27 mouse cellular contexts compared by ENCODE assay signal in the genomic region with DNA sequence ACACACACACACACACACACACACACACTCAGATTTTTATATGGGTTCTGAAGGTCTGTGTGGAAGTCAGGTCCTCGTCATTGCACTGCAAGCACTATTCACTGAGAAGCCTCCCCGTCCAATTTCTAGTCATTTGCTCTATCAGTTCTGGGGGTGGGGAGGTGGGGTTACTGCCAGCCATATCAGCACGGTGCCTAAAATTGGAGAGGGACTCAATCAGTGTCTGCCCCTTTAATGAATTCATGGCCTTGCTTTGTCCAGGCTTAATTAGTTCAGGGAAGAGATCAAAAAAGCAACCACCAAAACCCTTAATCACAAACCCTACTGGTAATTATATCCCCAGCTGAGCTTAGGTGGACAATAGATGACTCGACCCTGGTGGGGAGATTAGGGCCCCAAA. TPM values are rescaled to one million over a fixed set of nuclear protein-coding genes. Genes with fewer than 3 reads are reported as not detected.
A peak's percentile ranks its signal among the peaks of the same experiment; 100 is the strongest.
DNase-seq lines count a peak whose midpoint lies in the region; ATAC-seq lines count a peak whose summit lies in the region.
"Had no signal": no experiment of that assay in that cellular context is flagged by ENCODE, and none has a peak within 500 bp of the region (broad histone marks: within the 10 kb centered on the region; RNA-seq: fewer than 3 reads in every experiment).

No protein-coding gene starts in this region.

- no peak overlapping the region for H3K9ac ChIP-seq in forebrain, embryonic 11.5 days (ENCODE audit: low read length)
- H3K9ac ChIP-seq in forebrain, embryonic 14.5 days (ENCODE audit: low read length): no peak overlapping the region
- H3K9ac ChIP-seq in hindbrain, embryonic 11.5 days (ENCODE audit: low read depth, low read length): no peak overlapping the region
- no peak overlapping the region for H3K9ac ChIP-seq in hindbrain, embryonic 12.5 days
- H3K9ac ChIP-seq: forebrain, embryonic 12.5 days; forebrain, postnatal 0 days; heart, embryonic 12.5 days; heart, embryonic 15.5 days; hindbrain, embryonic 15.5 days had no signal

- peaks cover 8% of the 10 kb centered on the region; the same call in 1 of the 2 replicates for H3K4me1 ChIP-seq in forebrain, embryonic 11.5 days (replicated peaks; ENCODE audit: control insufficient read depth, insufficient read depth, low read length)
- H3K4me1 ChIP-seq in forebrain, embryonic 14.5 days (ENCODE audit: control insufficient read depth, insufficient read depth, low read length): peaks cover 5% of the 10 kb centered on the region; the same call in 1 of the 2 replicates
- no peaks in the 10 kb centered on the region for H3K4me1 ChIP-seq in hindbrain, embryonic 11.5 days (replicated peaks; ENCODE audit: control insufficient read depth, insufficient read depth, low read length)
- H3K4me1 ChIP-seq in hindbrain, embryonic 12.5 days: no peaks in the 10 kb centered on the region
- H3K4me1 ChIP-seq: heart, embryonic 12.5 days; heart, embryonic 15.5 days; hindbrain, embryonic 15.5 days had no signal

- H3K27ac ChIP-seq in forebrain, embryonic 11.5 days (ENCODE audit: low read depth, low read length): no peak overlapping the region
- no peak overlapping the region for H3K27ac ChIP-seq in forebrain, embryonic 14.5 days (ENCODE audit: low read depth, low read length)
- H3K27ac ChIP-seq in hindbrain, embryonic 11.5 days (ENCODE audit: low read depth, low read length): no peak overlapping the region
- H3K27ac ChIP-seq in hindbrain, embryonic 12.5 days: no peak overlapping the region; the same call in 1 of the 2 replicates
- H3K27ac ChIP-seq: forebrain, embryonic 12.5 days; gastrocnemius, adult 2 months; heart, embryonic 15.5 days; hindbrain, embryonic 15.5 days had no signal

- ATAC-seq in forebrain, embryonic 11.5 days (replicated peaks; ENCODE audit: low FRiP score): peak; percentile 55
- ATAC-seq in forebrain, embryonic 14.5 days: no peak
- ATAC-seq in hindbrain, embryonic 11.5 days (ENCODE audit: low FRiP score): 0 out of 2 replicates have a peak, but pooled peaks have one; percentile 40
- ATAC-seq in hindbrain, embryonic 12.5 days (ENCODE audit: low FRiP score): no peak
- ATAC-seq: forebrain, postnatal 0 days; intestine, postnatal 0 days; Patski had no signal

- H3K4me3 ChIP-seq in forebrain, embryonic 11.5 days (ENCODE audit: low read depth, low read length): no peak overlapping the region
- no peak overlapping the region for H3K4me3 ChIP-seq in forebrain, embryonic 14.5 days (ENCODE audit: low read depth, low read length)
- H3K4me3 ChIP-seq in hindbrain, embryonic 11.5 days (ENCODE audit: low read depth, low read length): no peak overlapping the region
- H3K4me3 ChIP-seq in hindbrain, embryonic 12.5 days: no peak overlapping the region
- H3K4me3 ChIP-seq: forebrain, embryonic 12.5 days; gastrocnemius, adult 2 months; heart, embryonic 12.5 days; heart, embryonic 15.5 days; hindbrain, embryonic 15.5 days had no signal

- WGBS in forebrain, embryonic 11.5 days: 3% methylated on average over 4 of the region's 4 CpGs
- 4% methylated on average over 4 of the region's 4 CpGs for WGBS in forebrain, embryonic 14.5 days
- 47% methylated on average over 4 of the region's 4 CpGs for WGBS in hindbrain, embryonic 11.5 days
- 35% methylated on average over 4 of the region's 4 CpGs for WGBS in hindbrain, embryonic 12.5 days

- H3K27me3 ChIP-seq in forebrain, embryonic 11.5 days (ENCODE audit: control insufficient read depth, insufficient read depth, low read length): no peaks in the 10 kb centered on the region
- no peaks in the 10 kb centered on the region for H3K27me3 ChIP-seq in forebrain, embryonic 14.5 days (replicated peaks; ENCODE audit: control insufficient read depth, insufficient read depth, low read length)
- no peaks in the 10 kb centered on the region for H3K27me3 ChIP-seq in hindbrain, embryonic 11.5 days (ENCODE audit: control insufficient read depth, insufficient read depth, low read length)
- H3K27me3 ChIP-seq in hindbrain, embryonic 12.5 days: no peaks in the 10 kb centered on the region
- H3K27me3 ChIP-seq: CH12.LX; forebrain, embryonic 12.5 days; heart, embryonic 12.5 days; heart, embryonic 15.5 days; hindbrain, embryonic 15.5 days had no signal

- H3K4me2 ChIP-seq in forebrain, embryonic 11.5 days (ENCODE audit: low read depth, low read length, severe bottlenecking): no peak overlapping the region
- no peak overlapping the region for H3K4me2 ChIP-seq in forebrain, embryonic 14.5 days (ENCODE audit: low read length)
- H3K4me2 ChIP-seq in hindbrain, embryonic 11.5 days (replicated peaks; ENCODE audit: low read depth, low read length): no peak overlapping the region
- no peak overlapping the region for H3K4me2 ChIP-seq in hindbrain, embryonic 12.5 days (replicated peaks)
- H3K4me2 ChIP-seq: forebrain, embryonic 12.5 days; heart, embryonic 12.5 days; heart, embryonic 15.5 days; hindbrain, embryonic 15.5 days had no signal

- no peaks in the 10 kb centered on the region for H3K9me3 ChIP-seq in forebrain, embryonic 11.5 days (ENCODE audit: control insufficient read depth, low read length)
- no peaks in the 10 kb centered on the region for H3K9me3 ChIP-seq in forebrain, embryonic 14.5 days (replicated peaks; ENCODE audit: control insufficient read depth, low read length)
- H3K9me3 ChIP-seq in hindbrain, embryonic 11.5 days (ENCODE audit: control insufficient read depth, low read length): no peaks in the 10 kb centered on the region
- no peaks in the 10 kb centered on the region for H3K9me3 ChIP-seq in hindbrain, embryonic 12.5 days (replicated peaks)
- H3K9me3 ChIP-seq: forebrain, embryonic 12.5 days; heart, embryonic 12.5 days; heart, embryonic 15.5 days; hindbrain, embryonic 15.5 days had no signal

- no peak for DNase-seq in forebrain, embryonic 11.5 days (ENCODE audit: low spot score)
- DNase-seq in forebrain, embryonic 14.5 days (ENCODE audit: low spot score): no peak
- DNase-seq in hindbrain, embryonic 11.5 days (ENCODE audit: low spot score): peak; percentile 13
- peak; percentile 48 for DNase-seq in retina, postnatal 1 day
- no peak for DNase-seq in cerebellum, adult 11-12 months
- DNase-seq: adrenal gland, postnatal 10 days; adrenal gland, postnatal 36 days; B cell, adult 2 months; cerebellum, adult 11 months; cerebellum, adult 9-10 months; cerebellum, postnatal 14 days; forebrain, postnatal 0 days; gastrocnemius, adult 2 months; gastrocnemius, postnatal 14 days; heart, adult 18-20 months; heart, postnatal 10 days; heart, postnatal 36 days; kidney, adult 2 months had no signal

- H3K36me3 ChIP-seq in forebrain, embryonic 11.5 days (ENCODE audit: control insufficient read depth, insufficient read depth, low read length): no peaks in the 10 kb centered on the region
- H3K36me3 ChIP-seq in forebrain, embryonic 14.5 days (ENCODE audit: control insufficient read depth, insufficient read depth, low read length): no peaks in the 10 kb centered on the region
- H3K36me3 ChIP-seq in hindbrain, embryonic 11.5 days (ENCODE audit: control insufficient read depth, insufficient read depth, low read length): no peaks in the 10 kb centered on the region
- H3K36me3 ChIP-seq in hindbrain, embryonic 12.5 days: no peaks in the 10 kb centered on the region
- H3K36me3 ChIP-seq: forebrain, embryonic 12.5 days; G1E; heart, embryonic 12.5 days; heart, embryonic 15.5 days; hindbrain, embryonic 15.5 days had no signal

RNA-seq across cellular contexts. Expression of a gene that starts 25.5 kb away (rescaled TPM):
- polyA plus RNA-seq in forebrain, embryonic 11.5 days (2014; fragmentation: Nextera tagmentation; extraction: Ambion mirVana): 165 and 180 TPM in 2 replicates
- polyA plus RNA-seq in forebrain, embryonic 14.5 days (2014; fragmentation: Nextera tagmentation; extraction: Ambion mirVana): 43.6 and 49.4 TPM in 2 replicates
- 127 and 137 TPM in 2 replicates for polyA plus RNA-seq in hindbrain, embryonic 11.5 days (2014; fragmentation: Nextera tagmentation; extraction: Ambion mirVana)
- polyA plus RNA-seq in hindbrain, embryonic 12.5 days (2016; fragmentation: Nextera tagmentation; extraction: Ambion mirVana): 196 and 197 TPM in 2 replicates
- polyA plus RNA-seq: G1E had no signal

Comparison
In these comparisons a context has a peak if more than half of its experiments do, and no peak if none do; other contexts are left out.
1. ATAC-seq: peak in forebrain, embryonic 11.5 days (single experiment) and hindbrain, embryonic 11.5 days (single experiment); none in forebrain, embryonic 14.5 days (single experiment) and hindbrain, embryonic 12.5 days (single experiment).
2. DNase-seq: peak in hindbrain, embryonic 11.5 days (single experiment) and retina, postnatal 1 day (single experiment); none in forebrain, embryonic 11.5 days (single experiment), forebrain, embryonic 14.5 days (single experiment) and cerebellum, adult 11-12 months (single experiment).